13 mouse cellular contexts compared by ENCODE assay signal in genomic region chr10:94561351-94561750, GRCm38 (mm10).
DNase-seq lines count a peak whose midpoint lies in the region; ATAC-seq lines count a peak whose summit lies in the region.
"Had no signal": no experiment of that assay in that cellular context is flagged by ENCODE, and none has a peak within 500 bp of the region (broad histone marks: within the 10 kb centered on the region; RNA-seq: fewer than 3 reads in every experiment).

No protein-coding gene starts in this region.

- H3K27ac ChIP-seq in liver, embryonic 12.5 days, result no peak overlapping the region
- peak overlapping the region; percentile 31; the same call in 1 of the 2 replicates for H3K27ac ChIP-seq in heart, embryonic 11.5 days (ENCODE audit: low read depth, low read length)
- H3K27ac ChIP-seq in intestine, embryonic 15.5 days, result no peak overlapping the region
- no peak overlapping the region for H3K27ac ChIP-seq in stomach, embryonic 16.5 days (ENCODE audit: low read length)
- H3K27ac ChIP-seq: hindbrain, postnatal 0 days; kidney, embryonic 15.5 days; neural tube, embryonic 13.5 days had no signal

- no peaks in the 10 kb centered on the region for H3K27me3 ChIP-seq in liver, embryonic 12.5 days (replicated peaks)
- H3K27me3 ChIP-seq in heart, embryonic 11.5 days (ENCODE audit: control insufficient read depth, insufficient read depth, low read length), result no peaks in the 10 kb centered on the region
- H3K27me3 ChIP-seq in intestine, embryonic 15.5 days (replicated peaks), result no peaks in the 10 kb centered on the region
- H3K27me3 ChIP-seq in stomach, embryonic 16.5 days (ENCODE audit: control insufficient read depth, insufficient read depth, low read length), result no peaks in the 10 kb centered on the region
- H3K27me3 ChIP-seq: kidney, embryonic 15.5 days; neural tube, embryonic 13.5 days had no signal

- DNase-seq in liver, result no peak
- DNase-seq in cerebellum, postnatal 25 days, result no peak
- no peak for DNase-seq in layer of hippocampus, adult 9-11 months
- DNase-seq: cerebellum, adult 9-10 months had no signal

- H3K4me2 ChIP-seq in liver, embryonic 12.5 days, result no peak overlapping the region
- H3K4me2 ChIP-seq in heart, embryonic 11.5 days, result peak overlapping the region; percentile 4; the same call in 1 of the 2 replicates
- H3K4me2 ChIP-seq in intestine, embryonic 15.5 days (replicated peaks), result no peak overlapping the region
- no peak overlapping the region for H3K4me2 ChIP-seq in stomach, embryonic 16.5 days (ENCODE audit: low read depth, low read length)
- H3K4me2 ChIP-seq: kidney, embryonic 15.5 days; liver, embryonic 11.5 days; neural tube, embryonic 13.5 days had no signal

- no peak overlapping the region for H3K9ac ChIP-seq in liver, embryonic 12.5 days
- H3K9ac ChIP-seq in heart, embryonic 11.5 days (ENCODE audit: low read depth, low read length), result no peak overlapping the region
- no peak overlapping the region for H3K9ac ChIP-seq in intestine, embryonic 15.5 days
- H3K9ac ChIP-seq in stomach, embryonic 16.5 days (ENCODE audit: low read length), result no peak overlapping the region
- H3K9ac ChIP-seq: kidney, embryonic 15.5 days; neural tube, embryonic 13.5 days had no signal

- H3K36me3 ChIP-seq in liver, embryonic 12.5 days, result no peaks in the 10 kb centered on the region
- no peaks in the 10 kb centered on the region for H3K36me3 ChIP-seq in heart, embryonic 11.5 days (ENCODE audit: control insufficient read depth, insufficient read depth, low read length)
- H3K36me3 ChIP-seq in intestine, embryonic 15.5 days, result no peaks in the 10 kb centered on the region
- H3K36me3 ChIP-seq in stomach, embryonic 16.5 days (ENCODE audit: control insufficient read depth, insufficient read depth, low read length), result no peaks in the 10 kb centered on the region
- H3K36me3 ChIP-seq: kidney, embryonic 15.5 days; neural tube, embryonic 13.5 days had no signal

- no peak overlapping the region for H3K4me3 ChIP-seq in liver, embryonic 12.5 days
- H3K4me3 ChIP-seq in heart, embryonic 11.5 days (ENCODE audit: low read depth, low read length), result no peak overlapping the region
- H3K4me3 ChIP-seq in intestine, embryonic 15.5 days (replicated peaks), result no peak overlapping the region
- no peak overlapping the region for H3K4me3 ChIP-seq in stomach, embryonic 16.5 days (replicated peaks; ENCODE audit: low read length)
- H3K4me3 ChIP-seq: kidney, embryonic 15.5 days; neural tube, embryonic 13.5 days had no signal

- H3K9me3 ChIP-seq in liver, embryonic 12.5 days (replicated peaks), result no peaks in the 10 kb centered on the region
- no peaks in the 10 kb centered on the region for H3K9me3 ChIP-seq in heart, embryonic 11.5 days (replicated peaks; ENCODE audit: control insufficient read depth, low read length)
- H3K9me3 ChIP-seq in intestine, embryonic 15.5 days, result no peaks in the 10 kb centered on the region
- no peaks in the 10 kb centered on the region for H3K9me3 ChIP-seq in stomach, embryonic 16.5 days (replicated peaks; ENCODE audit: control insufficient read depth, low read length)
- H3K9me3 ChIP-seq: kidney, embryonic 15.5 days; neural tube, embryonic 13.5 days had no signal

- 33% methylated on average over 7 of the region's 7 CpGs for WGBS in liver, embryonic 12.5 days (ENCODE audit: insufficient replicate concordance)
- 29% methylated on average over 7 of the region's 7 CpGs for WGBS in heart, embryonic 11.5 days (ENCODE audit: insufficient replicate concordance)
- WGBS in intestine, embryonic 15.5 days, result 58% methylated on average over 7 of the region's 7 CpGs
- WGBS in stomach, embryonic 16.5 days, result 46% methylated on average over 7 of the region's 7 CpGs

- peaks cover 34% of the 10 kb centered on the region for H3K4me1 ChIP-seq in liver, embryonic 12.5 days
- peaks cover 27% of the 10 kb centered on the region for H3K4me1 ChIP-seq in heart, embryonic 11.5 days (ENCODE audit: control insufficient read depth, insufficient read depth, low read length)
- no peaks in the 10 kb centered on the region for H3K4me1 ChIP-seq in intestine, embryonic 15.5 days (replicated peaks)
- H3K4me1 ChIP-seq in stomach, embryonic 16.5 days (ENCODE audit: control insufficient read depth, insufficient read depth, low read length), result peaks cover 11% of the 10 kb centered on the region

- peak; percentile 38; the same call in 1 of the 2 replicates for ATAC-seq in liver, embryonic 12.5 days
- ATAC-seq in heart, embryonic 11.5 days (replicated peaks; ENCODE audit: insufficient number of reproducible peaks, low FRiP score, low TSS enrichment), result 0 out of 2 replicates have a peak, but pooled peaks have one; percentile 24
- peak; percentile 74 for ATAC-seq in intestine, embryonic 15.5 days
- peak; percentile 70; the same call in 1 of the 2 replicates for ATAC-seq in stomach, embryonic 16.5 days (ENCODE audit: insufficient read depth, low FRiP score)
- ATAC-seq: hindbrain, postnatal 0 days; midbrain, embryonic 16.5 days had no signal

Comparison
In these comparisons a context has a peak if more than half of its experiments do, and no peak if none do; other contexts are left out.
1. ATAC-seq: peak in every context shown above with its lines; median percentile 74 in intestine, embryonic 15.5 days; 70 in stomach, embryonic 16.5 days; 38 in liver, embryonic 12.5 days; 24 in heart, embryonic 11.5 days.